Mouse (Mus musculus): ENCODE results near the gene Neo1.

DNA sequence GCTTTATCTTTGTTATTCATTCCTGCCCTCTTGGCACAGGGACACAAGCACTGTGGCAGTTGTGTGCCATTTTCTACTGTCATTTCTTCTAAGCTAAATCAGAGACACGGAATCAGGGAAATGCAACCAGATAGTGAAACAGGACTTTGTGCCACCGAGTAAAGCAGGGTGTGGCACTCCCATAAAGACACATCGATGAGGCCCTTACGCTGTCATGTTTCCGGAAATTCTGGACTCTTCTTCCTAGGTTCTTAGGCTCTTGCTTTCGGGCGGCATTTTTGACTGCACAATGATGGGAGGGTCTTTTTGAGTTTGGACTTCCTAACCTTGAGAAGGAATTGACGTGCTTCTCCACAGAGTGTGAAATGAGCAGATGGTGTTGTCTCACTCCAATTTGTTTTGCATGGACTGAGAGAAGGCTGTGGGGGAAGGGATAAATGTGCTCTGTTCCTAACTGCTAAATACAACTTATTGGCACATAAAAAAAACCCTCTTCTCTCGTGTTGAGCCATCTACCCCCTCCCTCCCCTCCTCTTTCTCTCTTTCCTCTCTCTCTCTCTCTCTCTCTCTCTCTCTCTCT, 23.9 kb upstream of the Neo1 start:
- TF ChIP-seq CTCF (IDR thresholded peaks at IDR 0.05; ENCODE audit: low read depth) (no peak), EP300 (optimal IDR thresholded peaks at IDR 0.05) (no peak)

All from stomach, postnatal 0 days (tissue).